Mouse (Mus musculus): ENCODE data around the gene Tspan33.

Tspan33 gene

GRCm38 (mm10) chr6:29699085-29699745 is 5.2 kb downstream of the Tspan33 start:
- no peak for DNase-seq (ENCODE audit: low read depth)

- no peak for DNase-seq (ENCODE audit: low read depth)
These were observed 7.0 kb downstream of the Tspan33 start for GRCm38 (mm10) chr6:29701051-29701450.

GRCm38 (mm10) chr6:29702126-29702525 is 8.1 kb downstream of the Tspan33 start:
- DNase-seq (ENCODE audit: low read depth): no peak

- no peak for DNase-seq (ENCODE audit: low read depth)
These were observed 10.1 kb downstream of the Tspan33 start for GRCm38 (mm10) chr6:29704143-29704542.

- DNase-seq (ENCODE audit: low read depth): no peak
These were observed 13.9 kb downstream of the Tspan33 start for GRCm38 (mm10) chr6:29707902-29708301.

- no peak for DNase-seq (ENCODE audit: low read depth)
These were observed 17.3 kb downstream of the Tspan33 start for GRCm38 (mm10) chr6:29711318-29711717.

- DNase-seq (ENCODE audit: low read depth): peak; percentile 40
These were observed 18.1 kb downstream of the Tspan33 start for GRCm38 (mm10) chr6:29712011-29712584.

GRCm38 (mm10) chr6:29716624-29717365 is 22.8 kb downstream of the Tspan33 start:
- DNase-seq (ENCODE audit: low read depth): no peak

- DNase-seq (ENCODE audit: low read depth): no peak
These were observed 23.5 kb downstream of the Tspan33 start for GRCm38 (mm10) chr6:29717541-29717940.

GRCm38 (mm10) chr6:29717952-29718521 is 24.0 kb downstream of the Tspan33 start:
- DNase-seq (ENCODE audit: low read depth): no peak

- no peak for DNase-seq (ENCODE audit: low read depth)
These were observed 24.9 kb downstream of the Tspan33 start for GRCm38 (mm10) chr6:29718894-29719329.

GRCm38 (mm10) chr6:29721890-29722289 is 27.9 kb downstream of the Tspan33 start:
- DNase-seq (ENCODE audit: low read depth): no peak

GRCm38 (mm10) chr6:29726576-29727200 is 32.7 kb downstream of the Tspan33 start:
- no peak for DNase-seq (ENCODE audit: low read depth)

GRCm38 (mm10) chr6:29728035-29728434 is 34.0 kb downstream of the Tspan33 start:
- no peak for DNase-seq (ENCODE audit: low read depth)

- no peak for DNase-seq (ENCODE audit: low read depth)
These were observed 35.5 kb downstream of the Tspan33 start for GRCm38 (mm10) chr6:29729491-29729890.

- no peak for DNase-seq (ENCODE audit: low read depth)
These were observed 41.3 kb downstream of the Tspan33 start, which contains the start of gene Smo for GRCm38 (mm10) chr6:29735336-29735688. Smo (plus strand) TSS chr6:29735503.

GRCm38 (mm10) chr6:29735689-29736451 is 41.8 kb downstream of the Tspan33 start:
- no peak for DNase-seq (ENCODE audit: low read depth)

- DNase-seq (ENCODE audit: low read depth): no peak
These were observed 42.8 kb downstream of the Tspan33 start for GRCm38 (mm10) chr6:29736610-29737458.

GRCm38 (mm10) chr6:29751466-29752152 is 57.6 kb downstream of the Tspan33 start:
- DNase-seq (ENCODE audit: low read depth): no peak

- no peak for DNase-seq (ENCODE audit: low read depth)
These were observed 59.3 kb downstream of the Tspan33 start for GRCm38 (mm10) chr6:29753336-29753735.
